Mouse (Mus musculus) kidney, adult 2 months (tissue): ENCODE measurements around the gene Lpcat1.

Experiments used
- CTCF ChIP-seq: fragments of 200-500 bp; conservative IDR thresholded peaks from 2 replicates; pipeline ENCODE4 v1.5.1; 2011; ENCODE audit warnings: low read depth, mild to moderate bottlenecking, control low read depth, low read length, moderate library complexity, mixed read lengths; ENCODE audit not compliant: insufficient read depth, insufficient read length
- POLR2A ChIP-seq: fragments of 200-500 bp; IDR thresholded peaks from one replicate; pipeline ENCODE4 v1.6.1; 2011; ENCODE audit warnings: low read depth, low read length, control low read depth

DNA sequence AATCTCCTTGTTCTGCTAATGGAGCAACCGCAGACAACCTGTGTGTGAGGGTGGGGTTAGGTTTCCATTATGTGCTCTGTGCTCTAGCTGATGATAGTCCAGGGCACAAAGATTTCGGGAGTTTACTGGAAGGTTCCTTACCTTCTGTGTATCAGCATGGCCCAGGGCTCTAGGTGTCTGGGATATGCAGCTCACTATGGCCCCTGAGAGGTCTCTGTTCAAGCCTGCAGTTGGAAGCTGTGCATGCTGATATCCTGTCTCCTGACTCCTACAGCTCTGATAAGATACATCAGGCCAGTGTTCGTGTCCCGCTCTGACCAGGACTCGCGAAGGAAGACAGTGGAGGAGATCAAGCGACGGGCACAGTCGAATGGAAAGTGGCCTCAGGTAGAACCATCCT lies 27.5 kb downstream of the Lpcat1 start:
- TF ChIP-seq CTCF (no peak), POLR2A (no peak)
